Mouse (Mus musculus): ENCODE data around the gene Krt4. TPM values are rescaled to one million over a fixed set of nuclear protein-coding genes. Genes with fewer than 3 reads are reported as not detected.

Gene Krt4
- total and polyA plus RNA-seq, 2 experiments from 2014 or later: not detected

GRCm38 (mm10) chr15:101952733-101953474, 28.4 kb upstream of the Krt4 start:
- Histone ChIP-seq H3K27ac (no peak overlapping the region), H3K4me3 (ENCODE audit: low read length) (no peak overlapping the region), H3K4me1 (ENCODE audit: insufficient read depth, low read length) (no peaks in the 10 kb centered on the region), H3K27me3 (ENCODE audit: insufficient read depth, low read length) (no peaks in the 10 kb centered on the region), H3K4me2 (ENCODE audit: low read depth, low read length) (no peak overlapping the region), H3K36me3 (ENCODE audit: insufficient read depth, low read length) (no peaks in the 10 kb centered on the region), H3K9ac (replicated peaks; ENCODE audit: low read length) (no peak overlapping the region), H3K9me3 (ENCODE audit: low read length) (no peaks in the 10 kb centered on the region)
- DNase-seq (ENCODE audit: low spot score) (no peak), ATAC-seq (no peak)
- 91% methylated on average over 7 of the region's 7 CpGs for WGBS
- no peak for TF ChIP-seq CTCF (IDR thresholded peaks at IDR 0.05; ENCODE audit: low read depth)

GRCm38 (mm10) chr15:101945430-101945829, 20.9 kb upstream of the Krt4 start:
- Histone ChIP-seq H3K4me2 (ENCODE audit: low read depth, low read length) (no peak overlapping the region), H3K27me3 (ENCODE audit: insufficient read depth, low read length) (no peaks in the 10 kb centered on the region), H3K36me3 (ENCODE audit: insufficient read depth, low read length) (no peaks in the 10 kb centered on the region), H3K4me1 (ENCODE audit: insufficient read depth, low read length) (no peaks in the 10 kb centered on the region), H3K9ac (replicated peaks; ENCODE audit: low read length) (no peak overlapping the region), H3K27ac (no peak overlapping the region), H3K4me3 (ENCODE audit: low read length) (no peak overlapping the region), H3K9me3 (ENCODE audit: low read length) (no peaks in the 10 kb centered on the region)
- ATAC-seq (no peak), DNase-seq (ENCODE audit: low spot score) (no peak)
- TF ChIP-seq CTCF (IDR thresholded peaks at IDR 0.05; ENCODE audit: low read depth): no peak
- WGBS: 75% methylated on average over 1 of the region's 1 CpGs

GRCm38 (mm10) chr15:101941948-101942347, 17.4 kb upstream of the Krt4 start:
- Histone ChIP-seq H3K9ac (replicated peaks; ENCODE audit: low read length) (no peak overlapping the region), H3K4me2 (ENCODE audit: low read depth, low read length) (no peak overlapping the region), H3K4me1 (ENCODE audit: insufficient read depth, low read length) (no peaks in the 10 kb centered on the region), H3K27me3 (ENCODE audit: insufficient read depth, low read length) (no peaks in the 10 kb centered on the region), H3K27ac (no peak overlapping the region), H3K9me3 (ENCODE audit: low read length) (no peaks in the 10 kb centered on the region), H3K4me3 (ENCODE audit: low read length) (no peak overlapping the region), H3K36me3 (ENCODE audit: insufficient read depth, low read length) (no peaks in the 10 kb centered on the region)
- TF ChIP-seq CTCF (IDR thresholded peaks at IDR 0.05; ENCODE audit: low read depth): no peak
- ATAC-seq (no peak), DNase-seq (ENCODE audit: low spot score) (no peak)
- 55% methylated on average over 8 of the region's 8 CpGs for WGBS

- Histone ChIP-seq H3K9ac (replicated peaks; ENCODE audit: low read length) (no peak within 1 kb of the TSS), H3K27ac (no peak within 1 kb of the TSS), H3K4me2 (ENCODE audit: low read depth, low read length) (no peak within 1 kb of the TSS), H3K36me3 (ENCODE audit: insufficient read depth, low read length) (no peaks in the 10 kb centered on the region), H3K4me3 (ENCODE audit: low read length) (no peak within 1 kb of the TSS), H3K9me3 (ENCODE audit: low read length) (no peaks in the 10 kb centered on the region), H3K4me1 (ENCODE audit: insufficient read depth, low read length) (no peaks in the 10 kb centered on the region), H3K27me3 (ENCODE audit: insufficient read depth, low read length) (no peaks in the 10 kb centered on the region)
- ATAC-seq (no peak), DNase-seq (ENCODE audit: low spot score) (no peak)
- TF ChIP-seq CTCF (IDR thresholded peaks at IDR 0.05; ENCODE audit: low read depth): no peak
- 73% methylated on average over 6 of the region's 6 CpGs for WGBS
These were observed 15.8 kb upstream of the Krt4 start, which contains the start of gene Krt79 for GRCm38 (mm10) chr15:101940274-101940829. Gene Krt79, minus strand, starts transcription at chr15:101940324.

- no peaks in the 10 kb centered on the region for H3K9me3 ChIP-seq (ENCODE audit: low read length)
- H3K4me2 ChIP-seq (ENCODE audit: low read depth, low read length): no peak overlapping the region
- H3K9ac ChIP-seq (replicated peaks; ENCODE audit: low read length): no peak overlapping the region
- H3K36me3 ChIP-seq (ENCODE audit: insufficient read depth, low read length): no peaks in the 10 kb centered on the region
- no peaks in the 10 kb centered on the region for H3K27me3 ChIP-seq (ENCODE audit: insufficient read depth, low read length)
- ATAC-seq (no peak), DNase-seq (ENCODE audit: low spot score) (no peak)
- WGBS: 81% methylated on average over 9 of the region's 9 CpGs
- TF ChIP-seq CTCF (IDR thresholded peaks at IDR 0.05; ENCODE audit: low read depth): no peak
- no peak overlapping the region for H3K27ac ChIP-seq
- H3K4me3 ChIP-seq (ENCODE audit: low read length): no peak overlapping the region
- H3K4me1 ChIP-seq (ENCODE audit: insufficient read depth, low read length): no peaks in the 10 kb centered on the region
These were observed 14.2 kb upstream of the Krt4 start for GRCm38 (mm10) chr15:101938600-101939308.

GRCm38 (mm10) chr15:101933024-101933423, 8.5 kb upstream of the Krt4 start:
- no peak overlapping the region for H3K27ac ChIP-seq
- 81% methylated on average over 6 of the region's 6 CpGs for WGBS
- DNase-seq (ENCODE audit: low spot score): no peak

More at GRCm38 (mm10) chr15:101933024-101933423, 8.5 kb upstream of the Krt4 start:
- Histone ChIP-seq H3K9ac (replicated peaks; ENCODE audit: low read length) (no peak overlapping the region), H3K4me3 (ENCODE audit: low read length) (no peak overlapping the region), H3K36me3 (ENCODE audit: insufficient read depth, low read length) (no peaks in the 10 kb centered on the region), H3K4me1 (ENCODE audit: insufficient read depth, low read length) (0 out of 2 replicates have a peak, but pooled peaks cover 11% of the 10 kb centered on the region), H3K4me2 (ENCODE audit: low read depth, low read length) (no peak overlapping the region), H3K27me3 (ENCODE audit: insufficient read depth, low read length) (no peaks in the 10 kb centered on the region; the same call in 1 of the 2 replicates), H3K9me3 (ENCODE audit: low read length) (no peaks in the 10 kb centered on the region)
- no peak for TF ChIP-seq CTCF (IDR thresholded peaks at IDR 0.05; ENCODE audit: low read depth)
- ATAC-seq: no peak
